Mouse (Mus musculus): ENCODE measurements at regions not wholly inside any gene's neighbourhood (a gene's known extent, or its start where the extent isn't known, plus 50 kb on each side); places are given as distances from the start of the nearest gene placed in this dataset.

GRCm38 (mm10) chr9:41336801-41337200 is 175.3 kb upstream of the Ubash3b start:
- no peak for DNase-seq
- Histone ChIP-seq H3K36me3 (ENCODE audit: control insufficient read depth, insufficient read depth, low read length) (no peaks in the 10 kb centered on the region), H3K4me1 (ENCODE audit: control insufficient read depth, insufficient read depth, low read length) (no peaks in the 10 kb centered on the region), H3K27me3 (replicated peaks; ENCODE audit: control insufficient read depth, insufficient read depth, low read length) (no peaks in the 10 kb centered on the region), H3K4me3 (ENCODE audit: insufficient read depth, low read depth, low read length) (no peak overlapping the region), H3K27ac (ENCODE audit: insufficient read depth, low read depth, low read length) (no peak overlapping the region)
- TF ChIP-seq CTCF (conservative IDR thresholded peaks at IDR 0.05; ENCODE audit: insufficient read depth, insufficient read length, low read depth, low read length): no peak
- TF ChIP-seq POLR2A (IDR thresholded peaks at IDR 0.05; ENCODE audit: low read depth, low read length): no peak
- WGBS: 73% methylated on average over 6 of the region's 6 CpGs

- H3K27ac ChIP-seq (ENCODE audit: insufficient read depth, low read depth, low read length): no peak overlapping the region
- H3K27me3 ChIP-seq (replicated peaks; ENCODE audit: control insufficient read depth, insufficient read depth, low read length): no peaks in the 10 kb centered on the region
- WGBS: 50% methylated on average over 10 of the region's 10 CpGs
- no peak for DNase-seq
- no peaks in the 10 kb centered on the region for H3K4me1 ChIP-seq (ENCODE audit: control insufficient read depth, insufficient read depth, low read length)
- no peaks in the 10 kb centered on the region for H3K36me3 ChIP-seq (ENCODE audit: control insufficient read depth, insufficient read depth, low read length)
- TF ChIP-seq CTCF (conservative IDR thresholded peaks at IDR 0.05; ENCODE audit: insufficient read depth, insufficient read length, low read depth, low read length): no peak
- TF ChIP-seq POLR2A (IDR thresholded peaks at IDR 0.05; ENCODE audit: low read depth, low read length): no peak
- H3K4me3 ChIP-seq (ENCODE audit: insufficient read depth, low read depth, low read length): no peak overlapping the region
These were observed 173.2 kb upstream of the Ubash3b start for GRCm38 (mm10) chr9:41334462-41335241.

- Histone ChIP-seq H3K27ac (ENCODE audit: insufficient read depth, low read depth, low read length) (no peak overlapping the region), H3K27me3 (replicated peaks; ENCODE audit: control insufficient read depth, insufficient read depth, low read length) (no peaks in the 10 kb centered on the region), H3K4me3 (ENCODE audit: insufficient read depth, low read depth, low read length) (no peak overlapping the region), H3K4me1 (ENCODE audit: control insufficient read depth, insufficient read depth, low read length) (no peaks in the 10 kb centered on the region), H3K36me3 (ENCODE audit: control insufficient read depth, insufficient read depth, low read length) (no peaks in the 10 kb centered on the region)
- WGBS: 98% methylated on average over 1 of the region's 1 CpGs
- DNase-seq: no peak
- TF ChIP-seq CTCF (conservative IDR thresholded peaks at IDR 0.05; ENCODE audit: insufficient read depth, insufficient read length, low read depth, low read length) (no peak), POLR2A (IDR thresholded peaks at IDR 0.05; ENCODE audit: low read depth, low read length) (no peak)
These were observed 172.0 kb upstream of the Ubash3b start for GRCm38 (mm10) chr9:41333526-41333925.

- 93% methylated on average over 1 of the region's 1 CpGs for WGBS
- no peaks in the 10 kb centered on the region for H3K27me3 ChIP-seq (replicated peaks; ENCODE audit: control insufficient read depth, insufficient read depth, low read length)
- H3K27ac ChIP-seq (ENCODE audit: insufficient read depth, low read depth, low read length): no peak overlapping the region
- DNase-seq: no peak
- no peaks in the 10 kb centered on the region for H3K4me1 ChIP-seq (ENCODE audit: control insufficient read depth, insufficient read depth, low read length)
- no peak for TF ChIP-seq POLR2A (IDR thresholded peaks at IDR 0.05; ENCODE audit: low read depth, low read length)
- TF ChIP-seq CTCF (conservative IDR thresholded peaks at IDR 0.05; ENCODE audit: insufficient read depth, insufficient read length, low read depth, low read length): no peak
- no peak overlapping the region for H3K4me3 ChIP-seq (ENCODE audit: insufficient read depth, low read depth, low read length)
- H3K36me3 ChIP-seq (ENCODE audit: control insufficient read depth, insufficient read depth, low read length): no peaks in the 10 kb centered on the region
These were observed 167.5 kb upstream of the Ubash3b start for GRCm38 (mm10) chr9:41328959-41329358.

- Histone ChIP-seq H3K36me3 (ENCODE audit: control insufficient read depth, insufficient read depth, low read length) (no peaks in the 10 kb centered on the region), H3K4me1 (ENCODE audit: control insufficient read depth, insufficient read depth, low read length) (no peaks in the 10 kb centered on the region), H3K27ac (ENCODE audit: insufficient read depth, low read depth, low read length) (no peak overlapping the region), H3K4me3 (ENCODE audit: insufficient read depth, low read depth, low read length) (no peak overlapping the region), H3K27me3 (replicated peaks; ENCODE audit: control insufficient read depth, insufficient read depth, low read length) (no peaks in the 10 kb centered on the region)
- WGBS: 37% methylated on average over 5 of the region's 5 CpGs
- TF ChIP-seq POLR2A (IDR thresholded peaks at IDR 0.05; ENCODE audit: low read depth, low read length) (no peak), CTCF (conservative IDR thresholded peaks at IDR 0.05; ENCODE audit: insufficient read depth, insufficient read length, low read depth, low read length) (no peak)
- DNase-seq: no peak
These were observed 167.0 kb upstream of the Ubash3b start for GRCm38 (mm10) chr9:41328480-41328879.

GRCm38 (mm10) chr9:41328056-41328455 is 166.6 kb upstream of the Ubash3b start:
- Histone ChIP-seq H3K27ac (ENCODE audit: insufficient read depth, low read depth, low read length) (no peak overlapping the region), H3K4me3 (ENCODE audit: insufficient read depth, low read depth, low read length) (no peak overlapping the region), H3K27me3 (replicated peaks; ENCODE audit: control insufficient read depth, insufficient read depth, low read length) (no peaks in the 10 kb centered on the region), H3K4me1 (ENCODE audit: control insufficient read depth, insufficient read depth, low read length) (no peaks in the 10 kb centered on the region), H3K36me3 (ENCODE audit: control insufficient read depth, insufficient read depth, low read length) (no peaks in the 10 kb centered on the region)
- DNase-seq: no peak
- 17% methylated on average over 1 of the region's 1 CpGs for WGBS
- TF ChIP-seq CTCF (conservative IDR thresholded peaks at IDR 0.05; ENCODE audit: insufficient read depth, insufficient read length, low read depth, low read length) (no peak), POLR2A (IDR thresholded peaks at IDR 0.05; ENCODE audit: low read depth, low read length) (no peak)

- no peak for DNase-seq
- no peak overlapping the region for H3K4me3 ChIP-seq (ENCODE audit: insufficient read depth, low read depth, low read length)
- TF ChIP-seq POLR2A (IDR thresholded peaks at IDR 0.05; ENCODE audit: low read depth, low read length) (no peak), CTCF (conservative IDR thresholded peaks at IDR 0.05; ENCODE audit: insufficient read depth, insufficient read length, low read depth, low read length) (no peak)
- H3K27ac ChIP-seq (ENCODE audit: insufficient read depth, low read depth, low read length): no peak overlapping the region
- no peaks in the 10 kb centered on the region for H3K36me3 ChIP-seq (ENCODE audit: control insufficient read depth, insufficient read depth, low read length)
- H3K4me1 ChIP-seq (ENCODE audit: control insufficient read depth, insufficient read depth, low read length): no peaks in the 10 kb centered on the region
- no peaks in the 10 kb centered on the region for H3K27me3 ChIP-seq (replicated peaks; ENCODE audit: control insufficient read depth, insufficient read depth, low read length)
- WGBS: 64% methylated on average over 1 of the region's 1 CpGs
These were observed 166.1 kb upstream of the Ubash3b start for GRCm38 (mm10) chr9:41327561-41327960.
